Mouse (Mus musculus): ENCODE measurements around the gene Gm20075. TPM values are rescaled to one million over a fixed set of nuclear protein-coding genes. Genes with fewer than 3 reads are reported as not detected.
"Not testable (repeated sequence)": the region's sequence is repeated elsewhere in the genome, so short reads cannot be mapped to it uniquely, and the experiment has no call there.

Gene Gm20075
- polyA plus RNA-seq (2015; fragmentation: Nextera tagmentation; extraction: Ambion mirVana): 22.8 and 23.6 TPM in 2 replicates

DNA sequence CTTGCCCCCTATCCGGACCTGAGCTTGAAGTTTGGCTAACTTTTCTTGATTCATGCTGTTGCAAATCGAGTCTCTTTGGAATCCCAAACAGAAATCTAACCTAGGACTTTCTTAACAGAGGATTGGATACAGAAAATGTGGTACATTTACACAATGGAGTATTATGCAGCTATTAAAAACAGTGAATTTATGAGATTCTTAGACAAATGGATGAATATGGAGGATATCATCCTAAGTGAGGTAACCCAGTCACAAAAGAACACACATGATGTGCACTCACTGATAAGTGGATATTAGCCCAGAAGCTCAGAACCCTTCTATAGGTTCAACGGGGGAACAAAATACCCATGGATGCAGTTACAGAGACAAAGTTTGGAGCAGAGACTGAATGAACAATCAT is at the start of gene Gm20075:
Gm20075 (minus strand) TSS at position 101 of the 400 bp plus-strand sequence.
- not testable (repeated sequence) for ATAC-seq (ENCODE audit: borderline replicate concordance, extremely low read depth, low FRiP score, low TSS enrichment); H3K4me2 ChIP-seq; H3K4me3 ChIP-seq; H3K9me3 ChIP-seq; H3K36me3 ChIP-seq; H3K27me3 ChIP-seq; H3K4me1 ChIP-seq; H3K27ac ChIP-seq; H3K9ac ChIP-seq
- 73% methylated on average over 3 of the region's 3 CpGs for WGBS

DNA sequence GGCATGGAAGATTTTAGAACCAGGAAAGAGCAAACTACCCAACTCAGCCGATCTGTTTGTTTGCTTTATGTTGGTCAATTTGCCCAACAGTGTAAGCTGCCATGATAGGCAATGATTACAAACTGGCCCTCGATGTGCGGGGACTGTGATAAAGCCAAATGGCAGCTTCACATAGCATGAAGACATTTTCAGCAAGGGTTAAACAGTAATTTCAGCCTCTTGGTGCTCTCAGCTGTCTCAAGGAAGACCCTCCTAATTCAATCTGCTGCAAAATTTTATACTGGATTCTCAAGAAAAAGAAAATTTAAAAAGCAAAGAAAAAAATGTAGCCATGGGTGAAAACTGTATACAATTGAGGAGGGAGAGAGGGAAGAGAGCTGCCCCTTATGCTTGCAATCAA is 47.9 kb upstream of the Gm20075 start:
- Histone ChIP-seq H3K9me3 (no peaks in the 10 kb centered on the region), H3K4me1 (peaks cover 30% of the 10 kb centered on the region), H3K36me3 (no peaks in the 10 kb centered on the region), H3K27ac (no peak overlapping the region), H3K4me2 (no peak overlapping the region), H3K27me3 (peaks cover 77% of the 10 kb centered on the region), H3K4me3 (no peak overlapping the region), H3K9ac (no peak overlapping the region)
- ATAC-seq (ENCODE audit: borderline replicate concordance, extremely low read depth, low FRiP score, low TSS enrichment): no peak
- WGBS: 69% methylated on average over 3 of the region's 3 CpGs

DNA sequence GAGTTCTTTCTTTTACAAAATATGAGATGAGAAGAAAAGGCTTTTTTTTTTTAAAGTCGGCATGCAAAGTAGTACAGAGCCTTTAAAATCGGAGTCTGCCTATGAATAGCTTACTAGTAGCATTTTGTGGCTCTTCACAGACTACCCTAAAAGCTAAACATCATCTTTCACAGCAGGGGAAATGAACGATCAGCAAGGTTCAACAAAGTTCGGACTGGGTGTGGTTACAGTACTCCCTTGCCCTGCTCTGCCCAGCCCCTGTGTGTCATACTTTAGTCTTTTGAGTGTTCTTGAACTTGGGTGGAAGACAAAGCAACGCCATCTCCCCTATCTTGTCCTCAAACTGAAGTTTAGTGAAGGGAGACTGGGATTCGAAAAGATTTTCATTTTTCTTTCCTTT is 45.5 kb upstream of the Gm20075 start:
- peaks cover 10% of the 10 kb centered on the region for H3K4me1 ChIP-seq
- peaks cover 53% of the 10 kb centered on the region for H3K27me3 ChIP-seq
- 56% methylated on average over 6 of the region's 6 CpGs for WGBS
- no peak for ATAC-seq (ENCODE audit: borderline replicate concordance, extremely low read depth, low FRiP score, low TSS enrichment)
- H3K27ac ChIP-seq: no peak overlapping the region
- no peak overlapping the region for H3K9ac ChIP-seq
- H3K36me3 ChIP-seq: no peaks in the 10 kb centered on the region
- H3K9me3 ChIP-seq: no peaks in the 10 kb centered on the region
- no peak overlapping the region for H3K4me3 ChIP-seq
- no peak overlapping the region for H3K4me2 ChIP-seq

DNA sequence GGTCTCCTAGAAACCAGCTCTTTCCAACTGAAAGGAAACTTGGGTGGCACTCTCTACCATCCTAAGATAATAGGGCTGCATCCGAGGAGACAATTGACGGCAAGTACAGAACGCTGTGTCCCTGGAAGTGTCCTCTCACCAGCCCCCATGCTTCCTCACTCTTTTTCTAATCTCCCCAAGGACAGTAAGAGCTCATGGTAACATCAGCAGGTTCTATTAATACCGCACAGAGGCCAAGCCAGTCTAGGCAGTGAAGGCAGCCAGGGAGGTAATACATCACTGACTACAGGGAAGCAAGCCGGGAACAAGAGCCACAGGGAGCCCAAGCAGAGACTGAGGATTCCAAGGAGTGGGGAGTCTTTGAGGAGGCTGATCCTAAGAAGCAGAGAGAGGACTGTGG is 43.8 kb upstream of the Gm20075 start:
- Histone ChIP-seq H3K27me3 (peaks cover 36% of the 10 kb centered on the region), H3K4me1 (no peaks in the 10 kb centered on the region), H3K36me3 (no peaks in the 10 kb centered on the region), H3K4me2 (no peak overlapping the region), H3K9ac (no peak overlapping the region), H3K4me3 (no peak overlapping the region), H3K9me3 (no peaks in the 10 kb centered on the region), H3K27ac (no peak overlapping the region)
- no peak for ATAC-seq (ENCODE audit: borderline replicate concordance, extremely low read depth, low FRiP score, low TSS enrichment)
- 67% methylated on average over 5 of the region's 5 CpGs for WGBS

GRCm38 (mm10) chr13:96112711-96113110 is 31.5 kb upstream of the Gm20075 start:
- Histone ChIP-seq H3K36me3 (no peaks in the 10 kb centered on the region), H3K4me2 (no peak overlapping the region), H3K9ac (no peak overlapping the region), H3K27me3 (no peaks in the 10 kb centered on the region), H3K4me3 (no peak overlapping the region), H3K4me1 (no peaks in the 10 kb centered on the region), H3K27ac (no peak overlapping the region), H3K9me3 (no peaks in the 10 kb centered on the region)
- no peak for ATAC-seq (ENCODE audit: borderline replicate concordance, extremely low read depth, low FRiP score, low TSS enrichment)
- WGBS: 77% methylated on average over 2 of the region's 2 CpGs

DNA sequence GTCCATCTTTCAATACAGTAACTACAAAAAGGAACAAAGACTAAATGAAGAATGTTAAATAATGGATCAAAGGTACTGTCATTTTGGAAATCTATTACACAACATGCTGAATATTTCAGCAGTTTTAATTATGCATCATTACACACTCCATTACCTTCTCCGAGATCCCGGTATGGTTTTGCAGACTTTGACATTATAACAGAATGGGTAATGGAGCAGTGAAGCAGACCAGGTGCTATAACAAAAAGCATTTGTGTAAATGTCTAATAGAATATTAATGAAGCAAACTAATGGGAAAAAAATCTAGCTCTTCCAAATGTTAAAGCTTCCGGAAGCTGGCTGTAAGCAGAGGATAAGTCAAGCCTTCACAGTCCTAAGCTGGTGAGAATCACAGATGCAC is 29.6 kb upstream of the Gm20075 start:
- 85% methylated on average over 3 of the region's 3 CpGs for WGBS
- Histone ChIP-seq H3K4me3 (no peak overlapping the region), H3K27me3 (no peaks in the 10 kb centered on the region), H3K9ac (no peak overlapping the region), H3K9me3 (no peaks in the 10 kb centered on the region), H3K27ac (no peak overlapping the region), H3K4me2 (no peak overlapping the region), H3K4me1 (no peaks in the 10 kb centered on the region), H3K36me3 (no peaks in the 10 kb centered on the region)
- ATAC-seq (ENCODE audit: borderline replicate concordance, extremely low read depth, low FRiP score, low TSS enrichment): no peak

DNA sequence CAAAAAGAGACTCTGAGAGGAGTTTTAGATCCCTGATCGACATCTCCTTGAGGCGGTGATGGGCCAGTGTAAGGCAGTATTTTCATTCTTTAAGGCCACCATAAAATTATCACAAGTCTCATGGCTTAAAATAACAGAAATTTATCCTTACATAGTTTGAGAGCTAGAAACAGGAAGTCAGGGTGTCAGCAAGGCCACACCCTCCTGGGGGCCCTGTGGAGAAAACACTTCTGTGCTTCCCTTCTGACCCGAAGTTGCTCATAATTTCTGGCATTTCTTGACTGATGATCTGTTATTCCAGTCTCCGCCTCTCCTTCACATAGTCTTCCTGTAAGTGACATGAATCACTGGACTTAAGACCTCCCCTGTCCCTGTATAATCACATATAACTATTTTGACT is 25.2 kb upstream of the Gm20075 start:
- H3K27ac ChIP-seq: no peak overlapping the region
- H3K4me3 ChIP-seq: no peak overlapping the region
- no peak for ATAC-seq (ENCODE audit: borderline replicate concordance, extremely low read depth, low FRiP score, low TSS enrichment)
- WGBS: 55% methylated on average over 4 of the region's 4 CpGs
- no peaks in the 10 kb centered on the region for H3K27me3 ChIP-seq
- H3K9ac ChIP-seq: no peak overlapping the region
- H3K4me1 ChIP-seq: no peaks in the 10 kb centered on the region
- H3K36me3 ChIP-seq: no peaks in the 10 kb centered on the region
- no peak overlapping the region for H3K4me2 ChIP-seq
- no peaks in the 10 kb centered on the region for H3K9me3 ChIP-seq

DNA sequence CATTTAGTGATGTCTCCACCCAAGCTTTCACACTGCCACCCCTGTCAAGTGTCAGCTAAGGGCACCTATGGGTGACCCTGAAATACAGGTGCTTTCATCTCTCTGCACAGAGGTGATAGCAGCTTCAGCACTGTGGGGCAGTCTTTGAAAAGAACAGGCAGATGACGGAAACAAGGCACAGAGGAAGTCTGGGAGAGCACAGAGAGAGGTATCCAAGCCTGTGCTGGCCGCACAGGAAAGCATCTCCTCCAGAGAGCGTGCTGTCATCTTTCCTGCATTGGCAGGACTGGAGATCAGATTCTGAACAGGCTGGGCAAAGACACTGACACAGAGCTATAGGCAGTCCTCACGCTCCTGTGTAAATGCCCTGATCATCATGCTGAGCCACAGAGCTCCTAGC is 9.8 kb upstream of the Gm20075 start:
- Histone ChIP-seq H3K4me2 (no peak overlapping the region), H3K4me1 (no peaks in the 10 kb centered on the region), H3K4me3 (no peak overlapping the region), H3K27me3 (no peaks in the 10 kb centered on the region), H3K27ac (no peak overlapping the region), H3K9ac (no peak overlapping the region), H3K9me3 (no peaks in the 10 kb centered on the region), H3K36me3 (no peaks in the 10 kb centered on the region)
- WGBS: 70% methylated on average over 4 of the region's 4 CpGs
- no peak for ATAC-seq (ENCODE audit: borderline replicate concordance, extremely low read depth, low FRiP score, low TSS enrichment)

DNA sequence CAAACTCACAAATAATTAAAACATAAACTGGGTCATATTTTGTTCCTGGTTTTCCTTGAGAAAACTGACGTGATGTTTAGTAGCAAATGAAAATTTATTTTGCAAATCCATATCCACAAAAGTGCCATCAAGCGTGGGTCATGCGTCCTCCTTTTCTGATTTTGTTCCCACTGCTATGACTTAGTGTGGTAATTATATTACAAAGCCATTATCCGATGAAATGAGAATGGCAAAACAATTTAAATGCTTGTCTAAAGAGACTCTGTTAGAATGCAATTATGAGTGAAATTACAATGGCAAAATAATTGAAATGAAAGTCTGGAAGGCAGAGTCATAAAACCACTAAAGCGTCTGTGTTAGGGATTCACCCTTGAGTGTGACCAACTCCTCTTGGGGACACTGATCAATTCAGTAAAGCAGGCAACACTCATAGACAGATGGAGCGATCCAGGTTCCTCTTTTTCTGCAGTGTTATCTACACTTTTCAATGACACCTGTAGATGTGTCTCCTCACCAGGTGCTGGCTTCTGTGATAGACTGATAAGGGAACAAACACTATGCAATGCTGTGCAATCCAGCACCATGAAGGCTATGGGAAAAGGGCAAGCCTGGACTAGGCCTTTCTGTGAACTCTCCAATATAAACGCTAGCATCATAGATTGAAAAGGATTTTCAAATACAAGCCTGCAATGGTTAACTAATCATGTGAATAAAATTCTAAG is 4.6 kb upstream of the Gm20075 start:
- Histone ChIP-seq H3K27ac (no peak overlapping the region), H3K4me3 (no peak overlapping the region), H3K4me1 (no peaks in the 10 kb centered on the region), H3K27me3 (no peaks in the 10 kb centered on the region), H3K9me3 (no peaks in the 10 kb centered on the region), H3K4me2 (no peak overlapping the region), H3K36me3 (no peaks in the 10 kb centered on the region), H3K9ac (no peak overlapping the region)
- 76% methylated on average over 7 of the region's 7 CpGs for WGBS
- no peak for ATAC-seq (ENCODE audit: borderline replicate concordance, extremely low read depth, low FRiP score, low TSS enrichment)

DNA sequence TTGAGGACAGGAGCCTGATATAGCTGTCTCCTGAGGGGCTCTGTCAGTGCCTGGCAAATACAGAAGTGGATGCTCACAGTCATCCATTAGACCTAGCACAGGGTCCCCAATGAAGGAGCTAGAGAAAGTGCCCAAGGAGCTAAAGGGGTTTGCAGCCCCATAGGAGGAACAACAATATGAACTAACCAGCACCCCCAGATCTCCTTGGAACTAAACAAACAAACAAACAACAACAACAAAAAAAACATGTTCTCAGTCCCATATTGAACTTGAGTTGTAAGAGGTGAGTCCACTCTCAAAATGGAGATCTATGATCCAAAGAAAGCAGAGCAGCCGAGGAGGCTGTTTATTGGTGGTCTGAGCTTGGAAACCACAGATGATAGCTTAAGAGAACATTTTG is 578 bp upstream of the Gm20075 start, which contains the start of gene Gm17190:
Gm17190 (plus strand) TSS at position 301 of the 400 bp plus-strand sequence.
- WGBS: 83% methylated on average over 1 of the region's 1 CpGs
- H3K9me3 ChIP-seq: not testable (repeated sequence)

GRCm38 (mm10) chr13:96073555-96073954 is 7.6 kb downstream of the Gm20075 start:
- no peak for ATAC-seq (ENCODE audit: borderline replicate concordance, extremely low read depth, low FRiP score, low TSS enrichment)
- peaks cover 8% of the 10 kb centered on the region; the same call in 1 of the 2 replicates for H3K4me1 ChIP-seq
- H3K27me3 ChIP-seq: no peaks in the 10 kb centered on the region
- H3K9me3 ChIP-seq: no peaks in the 10 kb centered on the region
- no peak overlapping the region for H3K4me3 ChIP-seq
- no peak overlapping the region for H3K27ac ChIP-seq
- H3K36me3 ChIP-seq: no peaks in the 10 kb centered on the region
- H3K9ac ChIP-seq: no peak overlapping the region
- H3K4me2 ChIP-seq: no peak overlapping the region
- 44% methylated on average over 8 of the region's 8 CpGs for WGBS

More for the DNA sequence above, 578 bp upstream of the Gm20075 start, which contains the start of gene Gm17190:
- H3K4me3 ChIP-seq; H3K4me1 ChIP-seq; ATAC-seq (ENCODE audit: borderline replicate concordance, extremely low read depth, low FRiP score, low TSS enrichment); H3K4me2 ChIP-seq; H3K27ac ChIP-seq; H3K27me3 ChIP-seq; H3K36me3 ChIP-seq; H3K9ac ChIP-seq: not testable (repeated sequence)

DNA sequence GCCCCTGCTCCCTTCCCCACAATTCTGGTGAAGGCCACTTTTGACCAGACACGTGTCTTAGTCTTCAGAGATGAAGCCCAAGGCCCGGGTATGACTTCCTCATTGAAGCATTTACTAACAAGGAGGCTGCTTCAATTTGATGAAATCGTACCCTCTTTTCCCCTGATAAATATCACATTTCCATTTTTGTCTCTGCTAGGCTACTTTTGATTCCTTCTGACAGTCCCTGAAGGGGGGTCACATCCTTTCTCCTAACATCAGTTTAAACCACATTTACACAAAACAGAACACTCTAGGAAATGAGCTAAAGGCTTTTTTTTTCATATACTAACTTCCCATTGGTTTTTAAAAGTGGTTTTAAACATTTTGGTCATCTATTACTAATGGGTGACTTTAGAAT is 28.4 kb downstream of the Gm20075 start:
- no peaks in the 10 kb centered on the region for H3K27me3 ChIP-seq
- H3K4me1 ChIP-seq: no peaks in the 10 kb centered on the region
- 80% methylated on average over 3 of the region's 3 CpGs for WGBS
- no peaks in the 10 kb centered on the region for H3K36me3 ChIP-seq
- H3K27ac ChIP-seq: no peak overlapping the region
- no peak overlapping the region for H3K4me3 ChIP-seq
- H3K9ac ChIP-seq: no peak overlapping the region
- no peak for ATAC-seq (ENCODE audit: borderline replicate concordance, extremely low read depth, low FRiP score, low TSS enrichment)
- no peak overlapping the region for H3K4me2 ChIP-seq
- no peaks in the 10 kb centered on the region for H3K9me3 ChIP-seq

DNA sequence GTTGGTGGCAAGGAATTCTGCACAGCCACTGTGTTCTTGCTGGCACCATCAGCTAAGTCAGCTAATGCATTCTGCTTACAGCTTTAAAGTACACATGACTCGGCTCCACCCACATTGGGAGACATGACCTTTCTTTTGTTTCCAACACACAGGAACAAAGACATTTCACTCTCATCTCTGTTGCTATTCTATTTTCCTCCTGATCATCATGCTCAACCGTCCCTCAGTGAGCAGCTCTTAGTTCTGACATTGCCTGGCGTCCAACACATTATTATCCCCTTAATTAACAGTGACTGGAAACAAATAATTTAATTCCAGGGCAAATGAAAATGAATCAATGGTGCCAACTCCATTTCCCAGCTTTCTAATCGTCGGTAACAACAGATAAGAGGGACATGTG is 35.8 kb downstream of the Gm20075 start:
- Histone ChIP-seq H3K4me1 (no peaks in the 10 kb centered on the region), H3K9ac (no peak overlapping the region), H3K4me3 (no peak overlapping the region), H3K27ac (no peak overlapping the region), H3K4me2 (no peak overlapping the region), H3K9me3 (no peaks in the 10 kb centered on the region), H3K27me3 (no peaks in the 10 kb centered on the region), H3K36me3 (no peaks in the 10 kb centered on the region)
- no peak for ATAC-seq (ENCODE audit: borderline replicate concordance, extremely low read depth, low FRiP score, low TSS enrichment)
- WGBS: 43% methylated on average over 5 of the region's 5 CpGs

All from lung, embryonic 15.5 days (tissue).